Comparison of ENCODE assay signal across 9 mouse cellular contexts in genomic region chr3:96563911-96564632, GRCm38 (mm10). TPM values are rescaled to one million over a fixed set of nuclear protein-coding genes. Genes with fewer than 3 reads are reported as not detected.
DNase-seq lines count a peak whose midpoint lies in the region; ATAC-seq and TF ChIP-seq lines count a peak whose summit lies in the region.
"Had no signal": no experiment of that assay in that cellular context is flagged by ENCODE, and none has a peak within 500 bp of the region (broad histone marks: within the 10 kb centered on the region; RNA-seq: fewer than 3 reads in every experiment).

No protein-coding gene starts in this region.

- peaks cover 96% of the 10 kb centered on the region for H3K4me1 ChIP-seq in E14TG2a.4 (replicated peaks; ENCODE audit: low read depth, low read length)
- peaks cover 40% of the 10 kb centered on the region for H3K4me1 ChIP-seq in intestine, embryonic 15.5 days (replicated peaks)

- H3K27ac ChIP-seq in intestine, embryonic 15.5 days, result peak overlapping the region; percentile 81

- H3K27me3 ChIP-seq in E14TG2a.4 (ENCODE audit: insufficient read depth, low read length), result no peaks in the 10 kb centered on the region
- no peaks in the 10 kb centered on the region for H3K27me3 ChIP-seq in intestine, embryonic 15.5 days (replicated peaks)

- TF ChIP-seq CTCF in E14TG2a.4 (conservative IDR thresholded peaks at IDR 0.05; ENCODE audit: low read length), result no peak

- DNase-seq in NIH3T3 (ENCODE audit: low read depth), result peak; percentile 34
- peak; percentile 80 to 88 for DNase-seq in lung, adult 18-20 months
- no peak for DNase-seq in thymus, postnatal 36 days
- DNase-seq in right cerebral cortex, adult 18-20 months, result no peak
- DNase-seq in cerebellum, adult 11 months, result no peak
- DNase-seq: thymus, postnatal 4 days had no signal

- peak; percentile 52 for ATAC-seq in intestine, embryonic 15.5 days
- ATAC-seq: midbrain, embryonic 16.5 days had no signal

- H3K4me2 ChIP-seq in intestine, embryonic 15.5 days (replicated peaks), result peak overlapping the region; percentile 27

- H3K9ac ChIP-seq in intestine, embryonic 15.5 days, result no peak overlapping the region

- peaks cover 29% of the 10 kb centered on the region for H3K36me3 ChIP-seq in E14TG2a.4 (ENCODE audit: insufficient read depth, low read length)
- peaks cover 9% of the 10 kb centered on the region; the same call in 1 of the 2 replicates for H3K36me3 ChIP-seq in intestine, embryonic 15.5 days

- H3K4me3 ChIP-seq in E14TG2a.4 (replicated peaks; ENCODE audit: low read length), result peak overlapping the region; percentile 32
- no peak overlapping the region for H3K4me3 ChIP-seq in intestine, embryonic 15.5 days (replicated peaks)

- H3K9me3 ChIP-seq in E14TG2a.4 (ENCODE audit: low read length), result no peaks in the 10 kb centered on the region
- H3K9me3 ChIP-seq in intestine, embryonic 15.5 days, result no peaks in the 10 kb centered on the region

- WGBS in intestine, embryonic 15.5 days, result 39% methylated on average over 10 of the region's 10 CpGs

RNA-seq across cellular contexts. Expression of gene Txnip, which starts 6.3 kb away (rescaled TPM):
- 136 and 146 TPM in 2 replicates for polyA plus RNA-seq in intestine, embryonic 15.5 days (2015; fragmentation: Nextera tagmentation; extraction: Ambion mirVana)

RNA-seq across cellular contexts. Expression of gene Gm16253, which starts 12.7 kb away (rescaled TPM):
- polyA plus RNA-seq in intestine, embryonic 15.5 days (2015; fragmentation: Nextera tagmentation; extraction: Ambion mirVana), result 0.67 and 1.5 TPM in 2 replicates

RNA-seq across cellular contexts. Expression of gene Polr3gl, which starts 29.9 kb away (rescaled TPM):
- polyA plus RNA-seq in intestine, embryonic 15.5 days (2015; fragmentation: Nextera tagmentation; extraction: Ambion mirVana), result 26.5 and 31.3 TPM in 2 replicates

RNA-seq across cellular contexts. Expression of gene Ankrd34a, which starts 32.4 kb away (rescaled TPM):
- 1.9 and 2.3 TPM in 2 replicates for polyA plus RNA-seq in intestine, embryonic 15.5 days (2015; fragmentation: Nextera tagmentation; extraction: Ambion mirVana)

RNA-seq across cellular contexts. Expression of gene Lix1l, which starts 36.9 kb away (rescaled TPM):
- 4.8 and 5.7 TPM in 2 replicates for polyA plus RNA-seq in intestine, embryonic 15.5 days (2015; fragmentation: Nextera tagmentation; extraction: Ambion mirVana)

Comparison
In these comparisons a context has a peak if more than half of its experiments do, and no peak if none do; other contexts are left out.
1. DNase-seq: peak in NIH3T3 (single experiment) and lung, adult 18-20 months (2 of 2); none in thymus, postnatal 36 days (0 of 2), right cerebral cortex, adult 18-20 months (single experiment) and cerebellum, adult 11 months (single experiment).